In the genomic region with DNA sequence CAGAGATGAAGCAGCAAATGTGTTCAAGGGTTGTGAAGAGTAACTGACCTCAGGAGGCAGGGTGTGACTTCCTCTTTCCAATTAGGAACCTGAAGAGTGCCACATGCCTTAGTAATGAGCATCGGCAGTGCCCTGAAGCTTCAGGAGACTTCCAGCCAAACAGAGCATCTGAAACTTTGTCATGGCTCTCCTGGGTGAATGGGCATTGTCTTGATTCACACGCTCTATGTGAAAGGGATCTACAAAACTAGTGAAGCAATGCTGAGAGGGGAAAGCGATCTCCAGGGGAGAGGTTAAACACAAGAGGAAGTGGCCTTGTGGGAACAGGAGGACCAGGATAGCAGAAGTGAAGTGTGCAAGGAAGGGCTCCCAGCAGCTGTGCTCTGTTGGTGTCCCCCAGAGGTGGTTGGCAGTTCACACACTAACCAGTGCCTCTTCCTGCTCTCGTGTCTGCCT, we compare ENCODE assay signal across 17 mouse cellular contexts. TPM values are rescaled to one million over a fixed set of nuclear protein-coding genes. Genes with fewer than 3 reads are reported as not detected.
DNase-seq lines count a peak whose midpoint lies in the region; ATAC-seq lines count a peak whose summit lies in the region.
"Had no signal": no experiment of that assay in that cellular context is flagged by ENCODE, and none has a peak within 500 bp of the region (broad histone marks: within the 10 kb centered on the region; RNA-seq: fewer than 3 reads in every experiment).

No protein-coding gene starts in this region.

- no peaks in the 10 kb centered on the region for H3K36me3 ChIP-seq in heart, embryonic 11.5 days (ENCODE audit: control insufficient read depth, insufficient read depth, low read length)
- peaks cover 22% of the 10 kb centered on the region for H3K36me3 ChIP-seq in macrophage (ENCODE audit: inconsistent target)
- no peaks in the 10 kb centered on the region for H3K36me3 ChIP-seq in forebrain, embryonic 16.5 days (ENCODE audit: control insufficient read depth, insufficient read depth)

- no peaks in the 10 kb centered on the region for H3K4me1 ChIP-seq in heart, embryonic 11.5 days (ENCODE audit: control insufficient read depth, insufficient read depth, low read length)
- H3K4me1 ChIP-seq in forebrain, embryonic 16.5 days (replicated peaks; ENCODE audit: control insufficient read depth, insufficient read depth, low read length) = no peaks in the 10 kb centered on the region

- H3K4me3 ChIP-seq in heart, embryonic 11.5 days (ENCODE audit: low read depth, low read length) = no peak overlapping the region
- H3K4me3 ChIP-seq in macrophage (ENCODE audit: inconsistent target) = no peak overlapping the region
- no peak overlapping the region for H3K4me3 ChIP-seq in forebrain, embryonic 16.5 days (replicated peaks; ENCODE audit: low read length)
- H3K4me3 ChIP-seq: left cerebral cortex, adult 2 months had no signal

- 66% methylated on average over 4 of the region's 4 CpGs for WGBS in heart, embryonic 11.5 days (ENCODE audit: insufficient replicate concordance)
- 2% methylated on average over 4 of the region's 4 CpGs for WGBS in macrophage (ENCODE audit: missing documents)
- 71% methylated on average over 4 of the region's 4 CpGs for WGBS in forebrain, embryonic 16.5 days

- no peaks in the 10 kb centered on the region for H3K9me3 ChIP-seq in heart, embryonic 11.5 days (replicated peaks; ENCODE audit: control insufficient read depth, low read length)
- H3K9me3 ChIP-seq in forebrain, embryonic 16.5 days (ENCODE audit: control insufficient read depth, low read length) = no peaks in the 10 kb centered on the region

- DNase-seq in heart, adult 11 months = peak; percentile 92
- peak; percentile 89 for DNase-seq in 416B (ENCODE audit: low read depth)
- DNase-seq in left cerebral cortex, adult 9 months (ENCODE audit: low spot score in 2 of 2) = no peak
- no peak for DNase-seq in adrenal gland, postnatal 36 days
- DNase-seq: adrenal gland, postnatal 14 days; cerebellum, adult 11-12 months; kidney, postnatal 4 days; lung, embryonic 14.5 days; right cerebral cortex, postnatal 4 days had no signal

- no peak for ATAC-seq in heart, embryonic 11.5 days (replicated peaks; ENCODE audit: insufficient number of reproducible peaks, low FRiP score, low TSS enrichment)
- peak; percentile 86 for ATAC-seq in common myeloid progenitor, adult 5-6 weeks (replicated peaks; ENCODE audit: low read depth, poor library complexity, severe bottlenecking)
- ATAC-seq in forebrain, embryonic 16.5 days = no peak
- ATAC-seq: hindbrain, embryonic 16.5 days; midbrain, embryonic 16.5 days; Patski had no signal

- H3K27ac ChIP-seq in heart, embryonic 11.5 days (ENCODE audit: low read depth, low read length) = no peak overlapping the region
- H3K27ac ChIP-seq in macrophage = peak overlapping the region; percentile 35
- no peak overlapping the region for H3K27ac ChIP-seq in forebrain, embryonic 16.5 days (ENCODE audit: low read length)
- H3K27ac ChIP-seq: left cerebral cortex, adult 2 months had no signal

- H3K79me2 ChIP-seq in macrophage (ENCODE audit: inconsistent target) = peaks cover 30% of the 10 kb centered on the region; the same call in 1 of the 2 replicates

- H3K27me3 ChIP-seq in heart, embryonic 11.5 days (ENCODE audit: control insufficient read depth, insufficient read depth, low read length) = no peaks in the 10 kb centered on the region
- H3K27me3 ChIP-seq in forebrain, embryonic 16.5 days (replicated peaks; ENCODE audit: control insufficient read depth, insufficient read depth, low read length) = no peaks in the 10 kb centered on the region

- H3K4me2 ChIP-seq in heart, embryonic 11.5 days = no peak overlapping the region
- H3K4me2 ChIP-seq in forebrain, embryonic 16.5 days (ENCODE audit: low read length) = no peak overlapping the region
- H3K4me2 ChIP-seq: lung, embryonic 14.5 days had no signal

- no peak overlapping the region for H3K9ac ChIP-seq in heart, embryonic 11.5 days (ENCODE audit: low read depth, low read length)
- no peak overlapping the region for H3K9ac ChIP-seq in forebrain, embryonic 16.5 days (replicated peaks; ENCODE audit: low read depth, low read length)
- H3K9ac ChIP-seq: lung, embryonic 14.5 days had no signal

RNA-seq across cellular contexts. Expression of a gene that starts 45.5 kb away (rescaled TPM):
- 73.1 and 86.9 TPM in 2 replicates for polyA plus RNA-seq in heart, embryonic 11.5 days (2014; fragmentation: Nextera tagmentation; extraction: Ambion mirVana)
- 95.7 and 102 TPM in 2 replicates for total RNA-seq in common myeloid progenitor, adult 5-6 weeks (2017)
- 1 to 10 TPM in 23 of 26 experiments, under 1 TPM in 3; 0.57 to 8.2 (median 2.2) TPM for total RNA-seq in macrophage (2018; cell fraction: chromatin; rRNA removed)
- total RNA-seq in macrophage (2018; cell fraction: cytosol; rRNA removed) = 1 to 10 TPM; 1.6 to 4.5 (median 2.6) TPM
- 10 to 100 TPM in 2 of 26 experiments, 1 to 10 TPM in 24; 1.3 to 20.6 (median 2.5) TPM for total RNA-seq in macrophage (2018; cell fraction: nucleus; rRNA removed)
- 1.3 to 21.2 TPM (median 4.0 TPM) in 3 replicates for polyA plus RNA-seq in macrophage (2018)
- 25.5 and 28.6 TPM in 2 replicates for polyA plus RNA-seq in forebrain, embryonic 16.5 days (2015; fragmentation: Nextera tagmentation; extraction: Ambion mirVana)
- total RNA-seq in adrenal gland, postnatal 36 days (2021) = 1 to 10 TPM; 3.4 to 3.7 TPM

Comparison
In these comparisons a context has a peak if more than half of its experiments do, and no peak if none do; other contexts are left out.
1. DNase-seq: peak in heart, adult 11 months (single experiment) and 416B (single experiment); none in left cerebral cortex, adult 9 months (0 of 2) and adrenal gland, postnatal 36 days (0 of 2).